Mouse (Mus musculus) stomach, embryonic 14.5 days (tissue): ENCODE measurements around the gene Trak1. TPM values are rescaled to one million over a fixed set of nuclear protein-coding genes. Genes with fewer than 3 reads are reported as not detected.

Experiments
- ATAC-seq: fragments of 200-750 bp; cut with Nextera tagmentation; 2 replicates; pipeline ENCODE4 v1.8.0; 2017; ENCODE audit warnings: low read depth, moderate TSS enrichment; ENCODE audit not compliant: insufficient number of reproducible peaks, insufficient read depth, low FRiP score
- H3K27ac ChIP-seq: fragments of 300-500 bp; sonication (generic); 2 replicates; pipeline ENCODE4 v1.5.1; 2014; ENCODE audit warnings: mild to moderate bottlenecking, low read length, moderate library complexity, mixed read lengths
- H3K27me3 ChIP-seq: fragments of 300-500 bp; sonication (generic); 2 replicates; pipeline ENCODE4 v1.6.1; 2014; ENCODE audit warnings: low read length, control low read depth, mixed read lengths; ENCODE audit not compliant: control insufficient read depth, insufficient read depth
- H3K36me3 ChIP-seq: fragments of 300-500 bp; sonication (generic); 2 replicates; pipeline ENCODE4 v1.6.1; 2014; ENCODE audit warnings: mild to moderate bottlenecking, control low read depth, low read length, moderate library complexity, mixed read lengths; ENCODE audit not compliant: control insufficient read depth, insufficient read depth
- H3K4me1 ChIP-seq: fragments of 300-500 bp; sonication (generic); 2 replicates; pipeline ENCODE4 v1.6.1; 2014; ENCODE audit warnings: low read length, control low read depth, mixed read lengths; ENCODE audit not compliant: control insufficient read depth, insufficient read depth
- H3K4me2 ChIP-seq: fragments of 300-500 bp; sonication (generic); replicated peaks from 2 replicates; pipeline ENCODE4 v1.6.1; 2014; ENCODE audit warnings: low read depth, low read length, control low read depth
- H3K4me3 ChIP-seq: fragments of 300-500 bp; sonication (generic); 2 replicates; pipeline ENCODE4 v1.5.1; 2014; ENCODE audit warnings: low read depth, low read length, control low read depth
- H3K9ac ChIP-seq: fragments of 300-500 bp; sonication (generic); replicated peaks from 2 replicates; pipeline ENCODE4 v1.6.1; 2014; ENCODE audit warnings: low read depth, mild to moderate bottlenecking, control low read depth, low read length, moderate library complexity, mixed read lengths
- H3K9me3 ChIP-seq: fragments of 300-500 bp; sonication (generic); 2 replicates; pipeline ENCODE4 v1.6.1; 2016; ENCODE audit warnings: low read depth, low read length, control low read depth; ENCODE audit not compliant: control insufficient read depth
- WGBS: fragments of 180-500 bp; shearing (Covaris S2); extraction: QIAGEN DNeasy Blood & Tissue Kit; methylation state at CpG from one replicate; pipeline ENCODE4 v1.1.7; 2014; 5-methylcytosine and 5-hydroxymethylcytosine counted together
- polyA plus RNA-seq: library from polyadenylated mRNA; unstranded; fragments of >200 nt; fragmentation: Nextera tagmentation; extraction: Ambion mirVana; gene quantifications from 2 replicates; pipeline ENCODE4 v1.2.1, GENCODE M21; 2014

Gene Trak1
- polyA plus RNA-seq, 1 experiment from 2014 or later, result 18.3 TPM

- Histone ChIP-seq H3K4me1 (peaks cover 8% of the 10 kb centered on the region), H3K36me3 (no peaks in the 10 kb centered on the region; the same call in 1 of the 2 replicates), H3K9me3 (no peaks in the 10 kb centered on the region), H3K27ac (no peak overlapping the region), H3K4me2 (no peak overlapping the region), H3K4me3 (no peak overlapping the region), H3K9ac (no peak overlapping the region), H3K27me3 (no peaks in the 10 kb centered on the region)
- 87% methylated on average over 7 of the region's 7 CpGs for WGBS
- no peak for ATAC-seq
Observed at GRCm38 (mm10) chr9:121429592-121429991, 132.3 kb downstream of the Trak1 start.

DNA sequence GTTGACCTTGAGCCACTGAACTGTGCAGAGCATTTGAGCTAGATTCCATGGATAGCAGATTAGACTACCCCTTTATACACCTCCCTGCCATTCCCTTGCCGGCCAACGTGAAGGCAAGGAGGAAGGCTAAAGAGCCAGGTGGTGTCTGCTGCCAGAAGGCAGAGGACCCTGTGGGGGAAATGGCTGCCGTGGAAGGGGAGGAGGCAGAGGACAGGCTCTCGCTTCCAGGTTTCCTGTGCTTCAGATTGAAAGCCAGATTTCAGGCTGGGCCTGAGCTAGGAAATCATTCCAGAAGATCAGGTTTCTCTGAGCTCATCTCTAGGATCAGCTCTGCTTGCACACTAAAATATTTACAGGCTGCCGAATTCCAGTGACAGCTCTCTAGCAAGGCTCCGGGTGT lies 133.1 kb downstream of the Trak1 start:
- Histone ChIP-seq H3K9ac (no peak overlapping the region), H3K27ac (no peak overlapping the region), H3K9me3 (no peaks in the 10 kb centered on the region), H3K4me3 (no peak overlapping the region), H3K4me2 (no peak overlapping the region), H3K36me3 (no peaks in the 10 kb centered on the region; the same call in 1 of the 2 replicates), H3K4me1 (peaks cover 8% of the 10 kb centered on the region), H3K27me3 (no peaks in the 10 kb centered on the region)
- no peak for ATAC-seq
- whole genome bisulfite sequencing, result 27% methylated on average over 6 of the region's 6 CpGs

GRCm38 (mm10) chr9:121433745-121434528 lies 136.6 kb downstream of the Trak1 start:
- no peaks in the 10 kb centered on the region for H3K9me3 ChIP-seq
- no peak for ATAC-seq
- H3K4me3 ChIP-seq, result no peak overlapping the region
- no peak overlapping the region for H3K9ac ChIP-seq
- no peak overlapping the region for H3K27ac ChIP-seq
- no peaks in the 10 kb centered on the region; the same call in 1 of the 2 replicates for H3K36me3 ChIP-seq
- WGBS, result 84% methylated on average over 15 of the region's 15 CpGs
- peaks cover 8% of the 10 kb centered on the region for H3K4me1 ChIP-seq
- H3K4me2 ChIP-seq, result no peak overlapping the region
- no peaks in the 10 kb centered on the region for H3K27me3 ChIP-seq

DNA sequence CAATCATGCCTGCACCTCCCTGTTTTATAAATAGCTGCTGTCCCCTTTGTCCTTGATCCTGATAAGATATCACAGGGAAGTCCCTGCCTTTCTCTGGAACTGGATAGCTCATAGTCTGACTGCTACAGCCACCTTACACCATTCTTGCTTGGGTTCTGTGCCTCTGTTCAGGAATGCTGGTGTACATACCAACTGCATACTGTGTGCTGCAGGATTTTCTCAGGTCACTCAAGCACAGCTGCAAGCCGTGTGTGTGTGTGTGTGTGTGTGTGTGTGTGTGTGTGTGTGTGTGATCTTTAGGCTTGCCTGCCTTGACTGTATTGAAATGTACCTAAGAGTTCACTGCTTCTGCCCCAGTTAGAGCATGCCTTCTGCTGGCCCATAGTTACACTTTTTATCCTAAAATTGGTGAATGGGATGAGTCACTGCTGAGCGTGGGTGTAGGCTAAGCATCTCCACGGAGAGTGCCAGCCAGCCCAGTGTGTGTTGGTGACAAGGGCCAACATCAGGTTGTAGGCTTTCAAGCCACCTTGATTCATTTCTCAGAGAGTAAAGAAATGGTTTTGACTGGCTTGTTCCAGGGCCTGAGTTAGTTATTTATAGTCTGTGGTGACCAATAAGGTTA lies 138.1 kb downstream of the Trak1 start:
- Histone ChIP-seq H3K36me3 (no peaks in the 10 kb centered on the region; the same call in 1 of the 2 replicates), H3K9me3 (no peaks in the 10 kb centered on the region), H3K27me3 (no peaks in the 10 kb centered on the region), H3K4me1 (peaks cover 1% of the 10 kb centered on the region), H3K4me3 (no peak overlapping the region), H3K9ac (no peak overlapping the region), H3K27ac (no peak overlapping the region), H3K4me2 (no peak overlapping the region)
- WGBS, result 59% methylated on average over 3 of the region's 3 CpGs
- no peak for ATAC-seq

GRCm38 (mm10) chr9:121436501-121436900 lies 139.2 kb downstream of the Trak1 start:
- H3K4me1 ChIP-seq, result no peaks in the 10 kb centered on the region
- H3K27ac ChIP-seq, result peak overlapping the region; percentile 29; the same call in 1 of the 2 replicates
- no peaks in the 10 kb centered on the region for H3K27me3 ChIP-seq
- H3K9me3 ChIP-seq, result no peaks in the 10 kb centered on the region
- no peak overlapping the region for H3K4me2 ChIP-seq
- no peak overlapping the region for H3K9ac ChIP-seq
- 32% methylated on average over 1 of the region's 1 CpGs for WGBS
- peak; percentile 23; the same call in 1 of the 2 replicates for ATAC-seq
- no peaks in the 10 kb centered on the region; the same call in 1 of the 2 replicates for H3K36me3 ChIP-seq
- no peak overlapping the region for H3K4me3 ChIP-seq

DNA sequence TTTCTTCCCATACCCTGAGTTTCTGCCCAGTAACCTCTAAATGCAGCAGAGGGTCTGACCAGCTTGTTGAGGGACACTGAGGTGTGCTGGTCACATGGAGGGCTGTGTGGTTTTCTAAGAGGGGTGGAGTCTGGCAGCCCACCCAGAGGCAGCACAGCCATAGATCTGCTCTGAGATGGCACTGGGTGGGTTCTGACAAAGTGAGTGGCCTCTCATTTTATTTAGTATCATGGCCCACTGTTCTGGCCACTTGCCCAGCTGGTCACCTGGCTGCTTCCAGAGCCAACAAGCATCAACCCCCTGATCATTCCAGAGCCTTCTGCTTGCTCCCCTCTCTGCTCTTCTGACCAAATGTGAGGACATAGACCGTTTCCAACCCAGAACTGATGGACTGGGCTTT lies 144.8 kb downstream of the Trak1 start:
- no peaks in the 10 kb centered on the region for H3K27me3 ChIP-seq
- no peaks in the 10 kb centered on the region for H3K4me1 ChIP-seq
- ATAC-seq, result no peak
- WGBS, result 71% methylated on average over 1 of the region's 1 CpGs
- peaks cover 21% of the 10 kb centered on the region; the same call in 1 of the 2 replicates for H3K36me3 ChIP-seq
- H3K27ac ChIP-seq, result no peak overlapping the region
- H3K9me3 ChIP-seq, result no peaks in the 10 kb centered on the region
- no peak overlapping the region for H3K4me3 ChIP-seq
- H3K9ac ChIP-seq, result no peak overlapping the region
- no peak overlapping the region for H3K4me2 ChIP-seq

GRCm38 (mm10) chr9:121443696-121444366 lies 146.5 kb downstream of the Trak1 start:
- H3K36me3 ChIP-seq, result peaks cover 32% of the 10 kb centered on the region
- no peak overlapping the region for H3K4me3 ChIP-seq
- H3K27me3 ChIP-seq, result no peaks in the 10 kb centered on the region
- ATAC-seq, result no peak
- H3K9me3 ChIP-seq, result no peaks in the 10 kb centered on the region
- no peak overlapping the region for H3K27ac ChIP-seq
- 69% methylated on average over 31 of the region's 31 CpGs for WGBS
- no peak overlapping the region for H3K9ac ChIP-seq
- H3K4me1 ChIP-seq, result no peaks in the 10 kb centered on the region
- H3K4me2 ChIP-seq, result no peak overlapping the region

GRCm38 (mm10) chr9:121444367-121444707 lies 147.0 kb downstream of the Trak1 start:
- Histone ChIP-seq H3K27ac (no peak overlapping the region), H3K9ac (no peak overlapping the region), H3K4me2 (no peak overlapping the region), H3K36me3 (peaks cover 32% of the 10 kb centered on the region), H3K9me3 (no peaks in the 10 kb centered on the region), H3K4me3 (no peak overlapping the region), H3K27me3 (no peaks in the 10 kb centered on the region), H3K4me1 (no peaks in the 10 kb centered on the region)
- ATAC-seq, result no peak
- WGBS, result 82% methylated on average over 3 of the region's 3 CpGs
